Mouse (Mus musculus): Measurements from ENCODE around the gene Hoxc8.

DNA sequence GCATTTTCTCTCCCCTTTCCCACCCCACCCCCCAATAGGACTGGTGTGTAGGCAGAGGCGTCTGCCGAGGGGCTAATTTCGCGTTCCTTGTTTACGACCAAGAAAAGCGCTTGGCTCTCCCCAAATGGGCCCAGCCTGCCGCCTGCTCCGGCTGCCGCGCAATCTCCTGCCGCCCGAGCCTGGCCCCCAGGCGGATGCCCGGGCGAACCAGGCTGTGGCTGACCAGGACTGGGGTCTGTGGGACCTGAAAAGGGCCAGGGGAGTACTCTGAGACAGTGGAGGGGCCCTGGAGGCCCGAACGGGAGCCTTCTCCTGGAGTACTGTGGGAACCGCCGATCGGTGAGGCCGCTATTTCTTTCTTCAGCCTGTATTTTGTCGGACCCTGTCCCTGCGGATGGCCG is 10.1 kb downstream of the Hoxc8 start:
- TF ChIP-seq POLR2A (IDR thresholded peaks at IDR 0.05; ENCODE audit: control insufficient read depth, low read depth, low read length) (no peak), CTCF (IDR thresholded peaks at IDR 0.05; ENCODE audit: control insufficient read depth, insufficient read depth, insufficient replicate concordance, low read depth, low read length) (no peak)

Data from testis, adult 2 months (tissue).